Mouse (Mus musculus) embryonic fibroblast, embryonic 13.5 days (primary cell): ENCODE data around the gene Ntm.

ENCODE experiments used
- CTCF ChIP-seq: IDR thresholded peaks from 2 replicates; pipeline ENCODE4 v1.5.1; 2011; ENCODE audit warnings: mild to moderate bottlenecking, control low read depth, low read length, moderate library complexity, borderline replicate concordance; ENCODE audit not compliant: insufficient read depth
- POLR2A ChIP-seq: IDR thresholded peaks from 2 replicates; pipeline ENCODE4 v1.6.1; 2011; ENCODE audit warnings: low read depth, mild to moderate bottlenecking, control low read depth, low read length, moderate library complexity

GRCm38 (mm10) chr9:29892792-29893191 is 70.1 kb downstream of the Ntm start:
- no peak for TF ChIP-seq CTCF
- no peak for TF ChIP-seq POLR2A
